Mouse (Mus musculus) telencephalon, adult 2 months (tissue): ENCODE measurements around the gene Gpc5.

ENCODE experiments used
- DNase-seq: peaks from one replicate; pipeline ENCODE4 v3.0.0-alpha.2; 2011; ENCODE audit warnings: low read depth, low spot score

Gpc5 gene

GRCm38 (mm10) chr14:115500794-115501193 is 408.8 kb downstream of the Gpc5 start:
- DNase-seq = no peak

GRCm38 (mm10) chr14:115546516-115547282 is 454.7 kb downstream of the Gpc5 start:
- no peak for DNase-seq

DNA sequence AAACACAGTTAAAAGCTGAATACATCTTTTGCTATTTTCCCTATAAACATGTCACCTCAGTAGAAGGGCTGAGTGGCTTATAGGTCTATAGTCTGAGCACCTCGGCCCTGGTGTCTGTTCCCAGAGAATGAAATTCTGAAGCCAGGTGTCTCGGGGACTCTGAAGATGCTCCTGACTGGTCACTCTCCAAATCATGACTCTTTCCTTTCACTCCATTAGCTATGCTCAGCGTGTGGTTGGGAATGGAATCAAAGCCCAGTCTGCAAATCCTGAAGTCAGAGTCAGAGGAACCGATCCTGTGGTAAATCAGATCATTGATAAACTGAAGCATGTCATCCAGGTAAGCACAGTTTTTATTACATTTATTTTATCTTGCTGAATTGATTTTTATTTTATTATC is 460.0 kb downstream of the Gpc5 start:
- no peak for DNase-seq

DNA sequence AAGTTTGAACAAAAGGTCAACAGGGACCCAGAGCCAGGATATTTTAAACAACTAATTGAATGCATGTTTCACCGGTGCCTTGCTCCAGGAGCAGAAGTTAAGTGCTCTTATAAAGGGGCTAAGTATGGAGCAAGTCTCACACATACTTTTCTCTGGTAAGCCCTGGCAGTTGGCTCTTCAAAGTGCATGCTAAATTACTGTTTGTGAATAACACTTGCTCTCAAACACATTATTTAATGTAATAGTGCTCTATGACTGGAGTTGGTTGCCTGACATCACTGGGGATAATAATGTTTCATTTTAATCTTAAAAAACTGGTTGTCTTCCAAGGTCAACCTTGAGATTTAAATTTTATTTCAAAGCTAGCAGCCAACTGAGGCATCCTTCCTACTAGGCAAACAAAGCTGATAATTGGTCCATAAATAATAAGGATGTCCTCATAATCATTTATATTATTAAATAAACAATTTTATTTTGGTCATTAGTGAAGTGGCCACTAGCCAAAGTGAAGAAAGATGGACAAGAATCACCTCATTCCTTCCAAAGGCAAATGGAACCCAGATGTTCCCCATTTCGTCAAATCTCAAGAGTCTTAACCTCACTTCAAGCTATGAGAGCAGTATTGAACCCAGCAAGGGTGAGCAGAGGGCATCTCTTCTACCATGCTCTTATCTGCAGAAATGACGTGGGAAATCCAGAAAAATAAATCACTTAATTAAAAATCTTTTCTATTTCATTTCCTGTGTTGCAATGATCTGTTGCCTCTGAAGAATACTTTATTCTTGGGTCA is 488.6 kb downstream of the Gpc5 start:
- DNase-seq = no peak

GRCm38 (mm10) chr14:115581256-115581633 is 489.2 kb downstream of the Gpc5 start:
- DNase-seq = no peak

- peak; percentile 26 for DNase-seq
Observed at GRCm38 (mm10) chr14:115600259-115601029, 508.4 kb downstream of the Gpc5 start.

- DNase-seq = no peak
Observed at GRCm38 (mm10) chr14:115614154-115614553, 522.1 kb downstream of the Gpc5 start.

DNA sequence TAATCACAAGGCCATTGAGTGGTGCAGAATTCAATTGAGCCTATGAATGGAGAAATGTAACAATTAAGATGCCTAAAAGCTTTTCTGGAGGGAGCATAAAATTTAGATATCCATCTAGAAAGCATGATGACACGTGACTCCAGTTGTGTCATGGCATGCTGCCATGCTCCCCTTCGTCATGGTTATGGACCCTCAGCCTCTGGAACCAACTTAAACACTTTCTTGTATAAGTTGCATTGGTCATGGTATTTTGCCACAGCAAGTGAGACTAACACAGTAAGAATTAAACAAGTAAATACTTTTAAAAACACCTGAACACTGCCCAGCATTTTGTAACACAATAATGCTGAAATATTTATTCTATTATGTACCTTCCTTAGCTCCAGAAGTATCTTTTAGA is 524.3 kb downstream of the Gpc5 start:
- DNase-seq = no peak

DNA sequence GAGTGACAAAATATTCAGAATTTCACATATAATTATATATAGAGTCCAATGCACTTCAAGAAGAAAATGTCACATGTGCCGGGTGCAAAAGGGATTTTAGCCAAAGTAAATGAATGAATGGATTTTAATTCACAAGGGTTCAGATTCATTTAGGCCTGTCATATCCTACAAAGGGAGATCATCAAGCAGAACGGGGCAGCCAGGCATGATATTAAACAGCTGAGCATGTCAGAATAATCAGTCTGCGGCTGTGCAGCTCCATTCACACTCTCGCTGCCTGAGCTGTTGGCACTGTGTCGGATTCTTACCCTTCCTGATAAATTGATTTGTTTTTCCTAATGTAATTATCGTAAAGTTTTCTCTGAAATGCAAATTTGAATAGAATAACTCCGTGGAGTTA is 524.8 kb downstream of the Gpc5 start:
- DNase-seq = no peak

GRCm38 (mm10) chr14:115620473-115620872 is 528.5 kb downstream of the Gpc5 start:
- no peak for DNase-seq

DNA sequence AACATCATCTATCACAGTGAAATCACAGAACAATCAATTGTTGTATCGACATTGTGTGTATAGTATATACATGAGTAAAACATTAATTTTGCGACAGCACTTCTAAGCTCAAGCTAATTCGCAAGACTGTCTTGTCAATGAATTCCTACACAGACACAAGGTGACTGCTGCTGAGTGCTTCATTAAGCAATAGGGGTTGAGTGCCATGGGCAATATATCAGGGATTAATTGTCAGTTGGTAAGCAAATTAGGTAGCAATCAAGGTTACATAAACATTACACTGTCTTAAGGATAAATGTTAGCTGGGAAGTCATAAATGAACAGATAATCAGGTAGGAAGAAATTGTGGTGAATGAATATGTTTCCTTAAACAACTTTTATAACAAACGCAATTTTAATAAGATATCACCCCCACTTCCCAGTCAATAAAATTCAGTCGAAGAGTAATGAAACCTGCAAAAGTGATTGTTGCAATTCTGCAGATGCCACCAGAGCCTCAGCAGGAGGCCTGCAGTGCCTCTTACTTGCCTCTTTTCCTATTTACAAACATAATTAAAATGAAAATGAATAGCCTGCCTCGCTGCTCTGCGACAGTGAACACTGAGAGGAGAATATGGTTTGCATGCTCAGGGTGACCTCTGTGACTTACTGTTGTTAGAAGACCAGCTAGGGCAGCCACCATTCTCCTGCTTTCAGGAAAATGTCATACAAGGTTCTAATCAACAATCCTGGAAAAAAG is 539.3 kb downstream of the Gpc5 start:
- DNase-seq = no peak

DNA sequence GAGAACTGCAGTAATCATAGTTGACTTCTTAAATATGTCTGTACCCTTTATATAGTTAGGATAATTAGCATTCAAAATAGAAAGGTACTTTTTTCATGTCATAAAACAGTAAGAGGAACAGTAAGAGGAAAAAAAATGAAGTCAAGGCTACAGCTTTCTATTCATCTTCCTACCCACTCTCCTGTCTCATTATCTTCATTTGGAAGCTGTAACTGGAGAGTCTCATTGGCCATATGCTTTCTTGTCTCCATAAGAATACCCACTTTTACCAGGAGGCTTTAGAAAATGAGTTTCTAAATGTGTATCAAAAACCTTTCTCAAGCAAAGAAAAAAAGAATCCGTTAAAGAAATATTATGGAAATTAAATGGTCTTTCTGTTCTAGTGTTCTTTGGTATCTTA is 541.3 kb downstream of the Gpc5 start:
- peak; percentile 52 for DNase-seq

- DNase-seq = no peak
Observed at GRCm38 (mm10) chr14:115679875-115680274, 587.9 kb downstream of the Gpc5 start.

DNA sequence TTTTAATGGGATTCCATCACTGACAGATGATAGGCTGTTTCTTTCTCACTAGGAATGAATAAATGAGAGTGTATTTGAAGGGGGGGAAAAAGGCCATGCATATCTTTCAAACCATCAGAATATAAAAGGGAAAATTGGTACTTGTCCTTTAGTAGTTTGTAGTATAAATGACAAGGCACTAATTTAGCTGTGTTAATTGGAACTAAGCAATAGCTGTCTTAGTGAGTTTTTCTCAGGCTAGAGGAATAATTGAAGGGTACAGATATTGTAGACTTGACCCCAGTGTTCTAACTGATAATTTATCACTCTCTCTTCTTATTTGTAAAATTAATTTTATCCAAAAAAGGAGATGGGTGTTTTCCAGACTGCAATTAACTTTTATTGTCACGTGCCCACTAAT is 654.0 kb downstream of the Gpc5 start:
- no peak for DNase-seq

DNA sequence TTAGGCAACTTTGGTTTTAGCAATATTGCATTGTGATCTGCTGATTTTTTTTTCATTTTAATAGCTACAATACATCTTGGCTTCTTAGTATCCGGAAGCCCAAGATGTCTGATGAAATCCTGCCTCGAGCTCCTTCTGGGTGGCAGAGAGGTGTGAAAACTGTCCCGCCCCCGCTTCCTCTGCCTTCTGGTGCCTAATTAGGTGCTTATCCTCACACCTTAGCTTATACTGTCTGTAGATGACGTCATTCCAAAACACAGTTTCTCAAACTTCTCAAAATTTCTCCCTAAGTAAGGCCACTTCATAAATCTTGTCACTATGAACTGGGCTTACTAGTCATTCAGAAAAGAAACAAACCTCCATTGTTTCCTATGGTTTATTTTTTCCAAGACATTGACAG is 668.2 kb downstream of the Gpc5 start:
- DNase-seq = peak; percentile 46

- DNase-seq = no peak
Observed at GRCm38 (mm10) chr14:115779382-115780177, 687.6 kb downstream of the Gpc5 start.

DNA sequence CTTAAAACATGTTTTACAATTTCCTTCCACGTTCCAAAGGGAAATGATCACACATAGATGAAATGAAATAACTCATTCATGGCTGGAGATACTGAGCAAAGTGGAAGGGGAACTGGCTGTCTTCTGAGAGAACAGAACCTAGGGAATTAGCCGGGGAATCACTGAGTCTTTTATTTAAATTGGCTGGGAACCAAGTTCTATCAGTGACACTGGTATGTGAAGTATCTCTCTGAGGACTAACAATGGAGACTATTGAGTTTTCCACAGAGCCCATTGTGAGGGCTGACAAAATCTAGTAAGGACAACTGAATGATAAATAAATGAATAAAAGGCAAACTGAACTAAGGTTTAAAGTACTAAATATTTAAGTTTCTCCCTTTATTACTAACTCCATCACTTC is 712.7 kb downstream of the Gpc5 start:
- no peak for DNase-seq

DNA sequence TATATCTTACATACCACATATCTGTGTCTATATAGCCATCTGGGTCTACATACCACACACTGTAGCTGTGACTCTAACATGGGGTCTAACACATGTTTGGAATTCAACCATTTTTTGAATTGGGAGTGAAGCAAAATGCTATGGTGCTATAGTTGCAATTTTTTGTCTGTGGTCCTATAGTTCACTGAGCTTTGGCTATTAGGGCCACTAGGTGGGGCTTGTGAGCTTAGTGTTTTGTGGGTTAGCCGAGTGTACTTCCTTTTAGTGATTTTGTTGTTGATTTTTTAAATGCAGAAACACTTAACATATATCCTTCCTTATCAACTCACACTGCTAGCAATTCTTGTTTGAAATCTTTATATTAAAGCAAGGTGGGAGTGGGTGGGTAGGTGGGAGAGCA is 727.0 kb downstream of the Gpc5 start:
- no peak for DNase-seq

DNA sequence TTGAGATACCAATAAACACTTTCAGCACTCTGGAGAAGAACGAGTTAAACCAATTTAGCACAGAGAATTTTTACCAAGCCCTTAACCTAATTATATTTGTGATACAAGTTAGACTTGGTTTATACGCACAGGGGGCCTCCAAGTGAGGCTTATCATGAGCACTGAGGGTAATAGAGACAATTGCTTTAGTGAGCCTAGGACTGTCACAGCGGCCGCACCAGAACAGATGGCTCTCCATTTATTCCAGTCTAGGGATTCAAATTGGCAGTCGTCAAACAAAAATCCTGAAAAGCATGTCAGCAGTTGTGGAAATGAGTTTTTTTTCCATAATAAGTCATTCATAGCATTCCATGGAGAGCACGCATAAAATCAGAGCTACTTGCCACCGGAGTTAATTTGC is 729.6 kb downstream of the Gpc5 start:
- no peak for DNase-seq

DNA sequence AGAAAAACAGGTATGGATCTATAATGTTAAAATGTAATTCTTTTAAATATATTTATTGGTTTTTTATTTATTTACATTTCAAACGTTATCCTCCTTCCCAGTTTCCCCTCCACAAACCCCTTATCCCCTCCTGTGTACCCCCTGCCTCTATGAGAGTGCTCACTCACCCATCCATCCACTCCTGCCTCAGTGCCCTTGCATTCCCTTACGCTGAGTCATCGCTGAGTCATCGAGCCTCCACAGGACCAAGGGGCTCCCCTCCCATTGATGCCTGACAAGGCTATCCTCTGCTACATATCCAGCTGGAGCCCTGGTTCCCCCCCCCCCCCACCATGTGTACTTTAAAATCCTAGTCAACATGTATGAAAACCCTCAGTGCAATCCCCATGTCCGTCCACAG is 738.5 kb downstream of the Gpc5 start:
- DNase-seq = no peak

DNA sequence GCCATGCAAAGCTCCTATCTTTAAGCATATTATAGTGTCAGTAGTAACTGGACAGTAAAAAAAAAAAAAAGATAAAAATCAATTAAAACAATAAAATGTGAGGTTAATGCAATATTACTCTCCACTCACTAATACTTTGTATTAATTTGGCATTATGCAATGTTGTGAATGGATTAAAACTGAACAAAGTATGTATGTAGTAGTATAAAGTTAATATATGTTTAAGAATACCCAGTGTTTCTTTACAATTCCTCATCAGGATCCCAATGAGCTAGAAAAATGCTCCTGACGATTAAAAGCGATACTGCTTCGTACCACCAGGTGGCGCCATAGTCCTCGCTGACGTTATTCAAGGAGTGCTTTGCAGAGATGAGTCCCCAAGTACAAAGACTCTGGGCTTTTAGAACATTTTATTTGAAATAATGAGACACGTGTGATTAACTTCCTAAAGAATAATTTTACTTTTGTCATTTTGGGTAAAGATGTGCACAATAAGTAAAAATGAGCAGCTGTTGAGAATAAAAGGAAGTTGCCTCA is 739.3 kb downstream of the Gpc5 start:
- peak; percentile 40 for DNase-seq
